Mouse (Mus musculus): ENCODE results near the gene Gm10428. TPM values are rescaled to one million over a fixed set of nuclear protein-coding genes. Genes with fewer than 3 reads are reported as not detected.

Gene Gm10428
- polyA plus RNA-seq, 1 experiment from 2014 or later: not detected

DNA sequence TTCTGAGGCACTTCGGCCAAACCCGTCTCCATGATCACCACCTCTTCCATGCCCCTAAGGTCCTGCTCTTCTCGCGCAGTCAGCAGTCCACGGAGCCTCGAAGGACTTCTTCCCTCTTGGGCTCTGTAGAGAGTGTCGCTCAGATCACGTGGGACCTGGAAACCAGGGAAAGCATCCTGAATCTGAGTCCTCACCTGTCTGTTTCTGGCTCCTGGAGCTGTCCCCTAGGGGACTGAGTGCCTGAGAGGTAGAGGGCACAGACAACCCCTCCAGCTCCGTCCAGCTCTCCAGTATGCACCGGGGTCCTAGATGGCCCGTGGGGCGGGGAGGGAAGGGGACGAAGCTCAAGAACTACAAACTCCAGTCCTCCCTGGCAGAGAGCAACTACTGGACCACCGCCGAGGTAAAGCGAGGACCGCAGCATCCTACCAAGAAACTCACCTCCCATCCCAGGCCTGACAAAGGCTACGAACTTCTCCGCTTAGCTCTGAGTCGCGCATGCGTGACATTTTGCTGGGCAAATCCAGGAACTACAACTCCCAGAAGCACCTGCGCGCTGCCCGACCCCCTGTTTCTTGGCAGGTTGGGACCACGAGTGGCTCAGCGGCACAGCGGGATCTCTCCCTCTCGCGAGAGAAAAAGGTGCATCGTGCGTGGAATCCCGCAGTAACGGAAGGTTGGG lies 36.2 kb downstream of the Gm10428 start, which contains the start of gene Zfp286:
Zfp286 (minus strand) TSS at position 528 of the 682 bp plus-strand sequence.
- 5% methylated on average over 34 of the region's 34 CpGs for WGBS
- Histone ChIP-seq H3K27ac (no peak within 1 kb of the TSS; the same call in 1 of the 2 replicates), H3K4me2 (peak within 1 kb of the TSS; percentile 75), H3K36me3 (peaks cover 15% of the 10 kb centered on the region), H3K4me3 (peak within 1 kb of the TSS; percentile 54), H3K4me1 (peaks cover 9% of the 10 kb centered on the region), H3K9me3 (no peaks in the 10 kb centered on the region), H3K27me3 (no peaks in the 10 kb centered on the region), H3K9ac (peak within 1 kb of the TSS; percentile 50)
- ATAC-seq (ENCODE audit: borderline replicate concordance, extremely low read depth, low FRiP score, low TSS enrichment): peak; percentile 95

DNA sequence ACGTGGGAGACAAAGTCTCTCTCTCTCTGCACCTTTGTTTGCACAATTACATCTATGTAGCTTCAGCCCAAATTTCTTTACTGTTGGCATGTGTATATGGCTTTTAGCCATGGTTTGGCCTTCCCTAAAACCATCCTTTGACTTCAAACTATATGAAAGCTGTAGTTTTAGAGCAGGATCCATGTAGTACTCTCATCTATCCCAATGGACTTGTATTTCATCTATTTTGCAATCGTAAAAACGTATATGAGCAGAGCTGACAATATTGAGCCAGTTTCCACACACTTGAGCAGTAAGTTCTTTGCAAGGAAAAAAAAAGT lies 36.7 kb downstream of the Gm10428 start:
- no peak overlapping the region; the same call in 1 of the 2 replicates for H3K27ac ChIP-seq
- peak overlapping the region; percentile 54 for H3K4me3 ChIP-seq
- H3K9me3 ChIP-seq: no peaks in the 10 kb centered on the region
- peaks cover 9% of the 10 kb centered on the region for H3K4me1 ChIP-seq
- no peaks in the 10 kb centered on the region for H3K27me3 ChIP-seq
- peak overlapping the region; percentile 26; the same call in 1 of the 2 replicates for H3K9ac ChIP-seq
- H3K4me2 ChIP-seq: peak overlapping the region; percentile 75
- no peak for ATAC-seq (ENCODE audit: borderline replicate concordance, extremely low read depth, low FRiP score, low TSS enrichment)
- 52% methylated on average over 3 of the region's 3 CpGs for WGBS
- peaks cover 10% of the 10 kb centered on the region for H3K36me3 ChIP-seq

Other genes with a start within 250 kb of the Gm10428 start
- gene Cenpv, start 213.8 kb upstream of the Gm10428 start, polyA plus RNA-seq (2015; fragmentation: Nextera tagmentation; extraction: Ambion mirVana): 13.7 and 14.1 TPM in 2 replicates
- gene Ubb, start 201.9 kb upstream of the Gm10428 start, polyA plus RNA-seq (2015; fragmentation: Nextera tagmentation; extraction: Ambion mirVana): 3,157 and 3,186 TPM in 2 replicates
- 4.6 and 5.5 TPM in 2 replicates for gene Trpv2, start 178.6 kb upstream of the Gm10428 start, polyA plus RNA-seq (2015; fragmentation: Nextera tagmentation; extraction: Ambion mirVana)
- gene Lrrc75a, start 104.6 kb upstream of the Gm10428 start, polyA plus RNA-seq (2015; fragmentation: Nextera tagmentation; extraction: Ambion mirVana): 12.6 and 13.0 TPM in 2 replicates
- 40.9 and 42.1 TPM in 2 replicates for gene Mmgt2, start 104.4 kb upstream of the Gm10428 start, polyA plus RNA-seq (2015; fragmentation: Nextera tagmentation; extraction: Ambion mirVana)
- gene Zfp287, start 21.2 kb upstream of the Gm10428 start, polyA plus RNA-seq (2015; fragmentation: Nextera tagmentation; extraction: Ambion mirVana): 5.8 and 6.6 TPM in 2 replicates
- 16.6 and 16.7 TPM in 2 replicates for gene Zfp286, start 36.4 kb downstream of the Gm10428 start, polyA plus RNA-seq (2015; fragmentation: Nextera tagmentation; extraction: Ambion mirVana)
- 20.2 and 23.6 TPM in 2 replicates for gene Trim16, start 67.1 kb downstream of the Gm10428 start, polyA plus RNA-seq (2015; fragmentation: Nextera tagmentation; extraction: Ambion mirVana)
- gene Fbxw10, start 94.0 kb downstream of the Gm10428 start, polyA plus RNA-seq (2015; fragmentation: Nextera tagmentation; extraction: Ambion mirVana): 0.38 and 0.49 TPM in 2 replicates
- gene Tvp23b, start 126.4 kb downstream of the Gm10428 start, polyA plus RNA-seq (2015; fragmentation: Nextera tagmentation; extraction: Ambion mirVana): 69.3 and 74.3 TPM in 2 replicates
- 0.36 and 0.62 TPM in 2 replicates for gene Cdrt4, start 198.1 kb downstream of the Gm10428 start, polyA plus RNA-seq (2015; fragmentation: Nextera tagmentation; extraction: Ambion mirVana)